Mouse (Mus musculus): ENCODE results near the gene Cd47. TPM values are rescaled to one million over a fixed set of nuclear protein-coding genes. Genes with fewer than 3 reads are reported as not detected.

Cd47 gene
- polyA plus RNA-seq, 1 experiment from 2014 or later: 133 TPM

DNA sequence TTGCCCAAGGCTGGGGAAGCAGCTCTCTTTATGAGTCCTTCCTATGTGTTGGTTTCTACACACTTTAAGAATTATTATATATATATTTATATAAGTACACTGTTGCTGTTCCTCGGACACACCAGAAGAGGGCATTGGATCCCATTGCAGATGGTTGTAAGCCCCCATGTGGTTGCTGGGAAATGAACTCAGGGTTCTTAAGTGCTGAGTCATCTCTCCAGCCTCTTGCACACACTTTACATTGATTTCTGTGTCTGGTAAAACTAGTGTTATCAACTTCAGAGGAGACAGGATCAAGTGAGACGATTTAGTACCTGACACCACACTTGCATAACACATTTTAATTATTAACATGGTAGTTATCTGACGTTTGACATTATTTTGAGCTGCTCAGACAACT lies 146.7 kb downstream of the Cd47 start:
- no peaks in the 10 kb centered on the region for H3K4me1 ChIP-seq (ENCODE audit: control insufficient read depth, insufficient read depth, low read length)
- ATAC-seq (ENCODE audit: low FRiP score, low TSS enrichment): no peak

GRCm38 (mm10) chr16:49947610-49948009 lies 147.3 kb downstream of the Cd47 start:
- no peaks in the 10 kb centered on the region for H3K27me3 ChIP-seq (ENCODE audit: control insufficient read depth, insufficient read depth, low read length)
- no peak overlapping the region for H3K4me2 ChIP-seq (ENCODE audit: low read length)
- WGBS: 89% methylated on average over 7 of the region's 7 CpGs
- no peak overlapping the region for H3K4me3 ChIP-seq (replicated peaks; ENCODE audit: low read depth, low read length)
- H3K27ac ChIP-seq (replicated peaks; ENCODE audit: low read depth, low read length): no peak overlapping the region
- H3K4me1 ChIP-seq (ENCODE audit: control insufficient read depth, insufficient read depth, low read length): no peaks in the 10 kb centered on the region
- H3K9ac ChIP-seq (replicated peaks; ENCODE audit: low read length): no peak overlapping the region
- H3K9me3 ChIP-seq (ENCODE audit: control insufficient read depth, low read length): no peaks in the 10 kb centered on the region
- no peaks in the 10 kb centered on the region for H3K36me3 ChIP-seq (ENCODE audit: control insufficient read depth, insufficient read depth, low read length)
- ATAC-seq (ENCODE audit: low FRiP score, low TSS enrichment) (no peak), DNase-seq (no peak)

More for the DNA sequence above, 146.7 kb downstream of the Cd47 start:
- Histone ChIP-seq H3K4me2 (ENCODE audit: low read length) (no peak overlapping the region), H3K36me3 (ENCODE audit: control insufficient read depth, insufficient read depth, low read length) (no peaks in the 10 kb centered on the region), H3K9me3 (ENCODE audit: control insufficient read depth, low read length) (no peaks in the 10 kb centered on the region), H3K9ac (replicated peaks; ENCODE audit: low read length) (no peak overlapping the region), H3K27ac (replicated peaks; ENCODE audit: low read depth, low read length) (no peak overlapping the region), H3K27me3 (ENCODE audit: control insufficient read depth, insufficient read depth, low read length) (no peaks in the 10 kb centered on the region), H3K4me3 (replicated peaks; ENCODE audit: low read depth, low read length) (no peak overlapping the region)
- 88% methylated on average over 3 of the region's 3 CpGs for WGBS
- no peak for DNase-seq

DNA sequence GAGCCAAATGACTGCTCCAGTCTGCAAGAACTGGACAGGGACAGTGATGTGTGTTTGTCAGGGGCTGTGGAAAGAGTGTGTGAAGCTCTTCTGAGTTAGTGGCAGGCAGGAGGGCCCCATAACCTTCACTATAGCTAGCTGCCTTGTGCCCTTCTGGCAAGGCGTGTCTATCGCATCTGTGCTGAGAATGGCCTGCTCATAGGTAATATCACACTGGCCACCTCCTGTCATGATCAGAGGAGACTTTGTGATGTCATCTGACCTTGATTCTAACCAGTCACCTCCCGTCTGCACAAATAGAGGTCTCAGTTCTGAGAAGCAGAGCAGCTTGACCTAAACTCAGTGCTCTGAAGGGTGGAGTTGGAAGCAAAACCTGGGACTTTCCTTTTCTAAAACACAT lies 148.0 kb downstream of the Cd47 start:
- DNase-seq: no peak
- no peak overlapping the region for H3K9ac ChIP-seq (replicated peaks; ENCODE audit: low read length)
- 93% methylated on average over 3 of the region's 3 CpGs for WGBS

GRCm38 (mm10) chr16:49949261-49949660 lies 148.9 kb downstream of the Cd47 start:
- no peak overlapping the region for H3K27ac ChIP-seq (replicated peaks; ENCODE audit: low read depth, low read length)
- 74% methylated on average over 4 of the region's 4 CpGs for WGBS
- H3K9me3 ChIP-seq (ENCODE audit: control insufficient read depth, low read length): no peaks in the 10 kb centered on the region
- no peak overlapping the region for H3K4me2 ChIP-seq (ENCODE audit: low read length)
- no peak overlapping the region for H3K9ac ChIP-seq (replicated peaks; ENCODE audit: low read length)
- no peak overlapping the region for H3K4me3 ChIP-seq (replicated peaks; ENCODE audit: low read depth, low read length)
- no peaks in the 10 kb centered on the region for H3K36me3 ChIP-seq (ENCODE audit: control insufficient read depth, insufficient read depth, low read length)
- H3K27me3 ChIP-seq (ENCODE audit: control insufficient read depth, insufficient read depth, low read length): no peaks in the 10 kb centered on the region
- no peaks in the 10 kb centered on the region for H3K4me1 ChIP-seq (ENCODE audit: control insufficient read depth, insufficient read depth, low read length)
- no peak for ATAC-seq (ENCODE audit: low FRiP score, low TSS enrichment)
- DNase-seq: no peak

More for the DNA sequence above, 148.0 kb downstream of the Cd47 start:
- H3K27me3 ChIP-seq (ENCODE audit: control insufficient read depth, insufficient read depth, low read length): no peaks in the 10 kb centered on the region
- no peak overlapping the region for H3K4me2 ChIP-seq (ENCODE audit: low read length)
- no peak for ATAC-seq (ENCODE audit: low FRiP score, low TSS enrichment)
- H3K4me1 ChIP-seq (ENCODE audit: control insufficient read depth, insufficient read depth, low read length): no peaks in the 10 kb centered on the region
- H3K4me3 ChIP-seq (replicated peaks; ENCODE audit: low read depth, low read length): no peak overlapping the region
- H3K36me3 ChIP-seq (ENCODE audit: control insufficient read depth, insufficient read depth, low read length): no peaks in the 10 kb centered on the region
- no peak overlapping the region for H3K27ac ChIP-seq (replicated peaks; ENCODE audit: low read depth, low read length)
- H3K9me3 ChIP-seq (ENCODE audit: control insufficient read depth, low read length): no peaks in the 10 kb centered on the region

DNA sequence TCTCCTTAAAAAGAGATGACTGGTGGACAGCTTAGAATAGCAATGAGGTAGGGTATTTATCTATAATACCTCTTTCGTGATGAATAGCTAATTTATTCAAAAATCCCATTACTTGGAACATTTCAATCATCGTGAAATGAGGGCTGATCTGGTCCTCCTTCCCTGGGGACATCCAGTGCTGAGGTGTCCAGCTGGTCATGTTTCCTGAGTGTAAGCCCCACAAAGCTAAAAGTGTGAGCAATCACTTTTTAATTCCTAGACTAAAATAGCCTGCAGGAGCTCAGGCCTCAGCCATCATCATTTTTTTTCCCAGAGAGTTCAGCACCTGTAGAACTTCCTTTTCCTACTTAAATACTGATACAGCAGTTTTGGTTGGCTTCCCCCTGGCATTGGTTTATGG lies 150.0 kb downstream of the Cd47 start:
- WGBS: 25% methylated on average over 2 of the region's 2 CpGs
- Histone ChIP-seq H3K27me3 (ENCODE audit: control insufficient read depth, insufficient read depth, low read length) (no peaks in the 10 kb centered on the region), H3K9me3 (ENCODE audit: control insufficient read depth, low read length) (no peaks in the 10 kb centered on the region), H3K4me2 (ENCODE audit: low read length) (no peak overlapping the region), H3K9ac (replicated peaks; ENCODE audit: low read length) (no peak overlapping the region), H3K4me3 (replicated peaks; ENCODE audit: low read depth, low read length) (no peak overlapping the region), H3K36me3 (ENCODE audit: control insufficient read depth, insufficient read depth, low read length) (no peaks in the 10 kb centered on the region), H3K4me1 (ENCODE audit: control insufficient read depth, insufficient read depth, low read length) (no peaks in the 10 kb centered on the region), H3K27ac (replicated peaks; ENCODE audit: low read depth, low read length) (no peak overlapping the region)
- ATAC-seq (ENCODE audit: low FRiP score, low TSS enrichment) (no peak), DNase-seq (peak; percentile 46)

- no peaks in the 10 kb centered on the region for H3K27me3 ChIP-seq (ENCODE audit: control insufficient read depth, insufficient read depth, low read length)
- H3K9me3 ChIP-seq (ENCODE audit: control insufficient read depth, low read length): no peaks in the 10 kb centered on the region
- ATAC-seq (ENCODE audit: low FRiP score, low TSS enrichment) (no peak), DNase-seq (no peak)
- 92% methylated on average over 2 of the region's 2 CpGs for WGBS
- no peaks in the 10 kb centered on the region for H3K4me1 ChIP-seq (ENCODE audit: control insufficient read depth, insufficient read depth, low read length)
- H3K9ac ChIP-seq (replicated peaks; ENCODE audit: low read length): no peak overlapping the region
- no peak overlapping the region for H3K4me3 ChIP-seq (replicated peaks; ENCODE audit: low read depth, low read length)
- H3K4me2 ChIP-seq (ENCODE audit: low read length): no peak overlapping the region
- H3K27ac ChIP-seq (replicated peaks; ENCODE audit: low read depth, low read length): no peak overlapping the region
- no peaks in the 10 kb centered on the region for H3K36me3 ChIP-seq (ENCODE audit: control insufficient read depth, insufficient read depth, low read length)
Measured at GRCm38 (mm10) chr16:49951288-49951691, 151.0 kb downstream of the Cd47 start.

- Histone ChIP-seq H3K36me3 (ENCODE audit: control insufficient read depth, insufficient read depth, low read length) (no peaks in the 10 kb centered on the region), H3K9ac (replicated peaks; ENCODE audit: low read length) (no peak overlapping the region), H3K4me2 (ENCODE audit: low read length) (no peak overlapping the region), H3K27me3 (ENCODE audit: control insufficient read depth, insufficient read depth, low read length) (no peaks in the 10 kb centered on the region), H3K27ac (replicated peaks; ENCODE audit: low read depth, low read length) (no peak overlapping the region), H3K4me3 (replicated peaks; ENCODE audit: low read depth, low read length) (no peak overlapping the region), H3K9me3 (ENCODE audit: control insufficient read depth, low read length) (no peaks in the 10 kb centered on the region), H3K4me1 (ENCODE audit: control insufficient read depth, insufficient read depth, low read length) (no peaks in the 10 kb centered on the region)
- WGBS: 89% methylated on average over 8 of the region's 8 CpGs
- DNase-seq: no peak
- peak; percentile 34; the same call in 1 of the 2 replicates for ATAC-seq (ENCODE audit: low FRiP score, low TSS enrichment)
Measured at GRCm38 (mm10) chr16:49951925-49952523, 151.7 kb downstream of the Cd47 start.

DNA sequence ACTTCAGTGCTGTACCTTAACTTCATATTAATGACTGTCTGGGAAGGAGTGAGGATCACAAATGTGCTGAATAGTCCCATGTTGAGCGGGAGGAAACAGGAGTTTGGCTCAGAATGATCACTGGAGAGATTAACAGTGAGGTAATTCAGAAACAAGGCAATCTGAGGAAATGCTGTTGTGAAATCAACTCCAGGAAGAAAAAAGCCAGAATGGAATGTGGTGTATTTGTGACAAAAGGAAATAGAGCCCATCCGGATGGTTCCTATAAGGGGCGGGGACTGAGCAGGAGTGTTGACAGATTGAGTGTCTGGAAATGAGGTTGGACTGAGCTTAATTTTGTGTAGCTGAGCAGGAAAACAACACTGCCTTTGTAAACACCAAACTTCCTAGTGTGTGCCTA lies 153.5 kb downstream of the Cd47 start:
- H3K9ac ChIP-seq (replicated peaks; ENCODE audit: low read length): no peak overlapping the region
- no peaks in the 10 kb centered on the region for H3K9me3 ChIP-seq (ENCODE audit: control insufficient read depth, low read length)
- 86% methylated on average over 3 of the region's 3 CpGs for WGBS
- no peak overlapping the region for H3K4me2 ChIP-seq (ENCODE audit: low read length)
- H3K27ac ChIP-seq (replicated peaks; ENCODE audit: low read depth, low read length): no peak overlapping the region
- H3K36me3 ChIP-seq (ENCODE audit: control insufficient read depth, insufficient read depth, low read length): no peaks in the 10 kb centered on the region
- no peaks in the 10 kb centered on the region for H3K27me3 ChIP-seq (ENCODE audit: control insufficient read depth, insufficient read depth, low read length)
- ATAC-seq (ENCODE audit: low FRiP score, low TSS enrichment): no peak
- no peaks in the 10 kb centered on the region for H3K4me1 ChIP-seq (ENCODE audit: control insufficient read depth, insufficient read depth, low read length)
- no peak overlapping the region for H3K4me3 ChIP-seq (replicated peaks; ENCODE audit: low read depth, low read length)
- no peak for DNase-seq

- DNase-seq (no peak), ATAC-seq (ENCODE audit: low FRiP score, low TSS enrichment) (no peak)
- Histone ChIP-seq H3K27me3 (ENCODE audit: control insufficient read depth, insufficient read depth, low read length) (no peaks in the 10 kb centered on the region), H3K4me1 (ENCODE audit: control insufficient read depth, insufficient read depth, low read length) (no peaks in the 10 kb centered on the region), H3K27ac (replicated peaks; ENCODE audit: low read depth, low read length) (no peak overlapping the region), H3K4me2 (ENCODE audit: low read length) (no peak overlapping the region), H3K9me3 (ENCODE audit: control insufficient read depth, low read length) (no peaks in the 10 kb centered on the region), H3K4me3 (replicated peaks; ENCODE audit: low read depth, low read length) (no peak overlapping the region), H3K9ac (replicated peaks; ENCODE audit: low read length) (no peak overlapping the region), H3K36me3 (ENCODE audit: control insufficient read depth, insufficient read depth, low read length) (no peaks in the 10 kb centered on the region)
- 93% methylated on average over 10 of the region's 10 CpGs for WGBS
Measured at GRCm38 (mm10) chr16:49954909-49955308, 154.6 kb downstream of the Cd47 start.

Measured in midbrain, embryonic 14.5 days (tissue).